Mouse (Mus musculus) ES-Bruce4 (cell line): ENCODE data around the gene Kcng4. TPM values are rescaled to one million over a fixed set of nuclear protein-coding genes. Genes with fewer than 3 reads are reported as not detected.

Source experiments
- H3K27ac ChIP-seq: 2 replicates; pipeline ENCODE4 v1.5.1; 2012; ENCODE audit warnings: low read length, inconsistent platforms; ENCODE audit not compliant: insufficient read depth
- H3K27me3 ChIP-seq: 2 replicates; pipeline ENCODE4 v1.6.1; 2012; ENCODE audit warnings: mild to moderate bottlenecking, low read length, inconsistent platforms; ENCODE audit not compliant: control insufficient read depth, poor library complexity, insufficient read depth, severe bottlenecking
- H3K36me3 ChIP-seq: 2 replicates; pipeline ENCODE4 v1.6.1; 2012; ENCODE audit warnings: inconsistent platforms, mild to moderate bottlenecking, low read length, moderate library complexity; ENCODE audit not compliant: control insufficient read depth, poor library complexity, insufficient read depth, severe bottlenecking
- H3K4me1 ChIP-seq: one replicate; pipeline ENCODE4 v1.8.1; 2011; ENCODE audit warnings: low read length; ENCODE audit not compliant: control insufficient read depth, insufficient read depth
- H3K4me3 ChIP-seq: 2 replicates; pipeline ENCODE4 v1.5.1; 2011; ENCODE audit warnings: low read depth, mild to moderate bottlenecking, low read length
- H3K9ac ChIP-seq: 2 replicates; pipeline ENCODE4 v1.6.1; 2012; ENCODE audit warnings: low read depth, mild to moderate bottlenecking, inconsistent platforms; ENCODE audit not compliant: poor library complexity, severe bottlenecking
- H3K9me3 ChIP-seq: replicated peaks from 2 replicates; pipeline ENCODE4 v1.6.1; 2012; ENCODE audit warnings: mild to moderate bottlenecking, low read length, inconsistent platforms; ENCODE audit not compliant: control insufficient read depth, poor library complexity, insufficient read depth, severe bottlenecking
- CTCF ChIP-seq: IDR thresholded peaks from one replicate; pipeline ENCODE4 v1.8.1; 2011; ENCODE audit warnings: low read depth, low read length
- EP300 ChIP-seq: IDR thresholded peaks from 2 replicates; pipeline ENCODE4 v1.6.1; 2011; ENCODE audit warnings: low read depth, low read length; ENCODE audit not compliant: insufficient read depth
- POLR2A ChIP-seq: IDR thresholded peaks from one replicate; pipeline ENCODE4 v1.8.1; 2011; ENCODE audit warnings: low read length; ENCODE audit not compliant: insufficient read depth
- polyA plus RNA-seq: library from polyadenylated mRNA; stranded (reverse); fragments of >200 nt; gene quantifications from 2 replicates; pipeline ENCODE4 v1.2.4, GENCODE M21; 2011; ENCODE audit warnings: low read depth; ENCODE audit not compliant: missing spikeins, insufficient read depth, insufficient read length

The Kcng4 gene
- polyA plus RNA-seq, 1 experiment, result not detected

GRCm38 (mm10) chr8:119604398-119604803, 31.1 kb downstream of the Kcng4 start:
- H3K9me3 ChIP-seq, result 0 out of 2 replicates have a peak, but pooled peaks cover 7% of the 10 kb centered on the region
- H3K36me3 ChIP-seq, result peaks cover 23% of the 10 kb centered on the region
- no peak overlapping the region for H3K27ac ChIP-seq
- H3K9ac ChIP-seq, result peak overlapping the region; percentile 82
- no peak for TF ChIP-seq CTCF
- TF ChIP-seq EP300, result no peak
- TF ChIP-seq POLR2A, result no peak
- H3K27me3 ChIP-seq, result no peaks in the 10 kb centered on the region
- H3K4me1 ChIP-seq, result no peaks in the 10 kb centered on the region
- peak overlapping the region; percentile 90 for H3K4me3 ChIP-seq

- Histone ChIP-seq H3K9me3 (0 out of 2 replicates have a peak, but pooled peaks cover 1% of the 10 kb centered on the region), H3K9ac (peak overlapping the region; percentile 82), H3K4me1 (no peaks in the 10 kb centered on the region), H3K36me3 (peaks cover 28% of the 10 kb centered on the region), H3K27ac (no peak overlapping the region), H3K27me3 (no peaks in the 10 kb centered on the region), H3K4me3 (no peak overlapping the region; the same call in 1 of the 2 replicates)
- TF ChIP-seq POLR2A (no peak), EP300 (no peak), CTCF (no peak)
Measured at GRCm38 (mm10) chr8:119603771-119604170, 31.7 kb downstream of the Kcng4 start.

- no peak overlapping the region for H3K27ac ChIP-seq
- H3K4me1 ChIP-seq, result peaks cover 4% of the 10 kb centered on the region
- peaks cover 11% of the 10 kb centered on the region for H3K9me3 ChIP-seq
- no peaks in the 10 kb centered on the region for H3K36me3 ChIP-seq
- H3K27me3 ChIP-seq, result no peaks in the 10 kb centered on the region
- H3K9ac ChIP-seq, result no peak overlapping the region
- TF ChIP-seq POLR2A (no peak), EP300 (no peak), CTCF (no peak)
- H3K4me3 ChIP-seq, result no peak overlapping the region
Measured at GRCm38 (mm10) chr8:119591456-119591855, 44.0 kb downstream of the Kcng4 start.

- TF ChIP-seq CTCF (no peak), EP300 (no peak), POLR2A (no peak)
- H3K27ac ChIP-seq, result no peak overlapping the region
Measured at GRCm38 (mm10) chr8:119590348-119590747, 45.1 kb downstream of the Kcng4 start.

GRCm38 (mm10) chr8:119588844-119589243, 46.6 kb downstream of the Kcng4 start:
- Histone ChIP-seq H3K9ac (no peak overlapping the region), H3K27ac (no peak overlapping the region), H3K4me1 (peaks cover 4% of the 10 kb centered on the region), H3K4me3 (no peak overlapping the region), H3K9me3 (peaks cover 12% of the 10 kb centered on the region), H3K27me3 (no peaks in the 10 kb centered on the region), H3K36me3 (no peaks in the 10 kb centered on the region)
- TF ChIP-seq POLR2A, result no peak
- TF ChIP-seq EP300, result 0 out of 2 replicates have a peak, but pooled peaks have one; percentile 21

More at GRCm38 (mm10) chr8:119590348-119590747, 45.1 kb downstream of the Kcng4 start:
- Histone ChIP-seq H3K4me1 (peaks cover 4% of the 10 kb centered on the region), H3K36me3 (no peaks in the 10 kb centered on the region), H3K27me3 (no peaks in the 10 kb centered on the region), H3K4me3 (no peak overlapping the region), H3K9ac (no peak overlapping the region), H3K9me3 (peaks cover 12% of the 10 kb centered on the region)

GRCm38 (mm10) chr8:119588321-119588720, 47.2 kb downstream of the Kcng4 start:
- no peak overlapping the region for H3K9ac ChIP-seq
- H3K27ac ChIP-seq, result no peak overlapping the region
- no peak overlapping the region for H3K4me3 ChIP-seq
- peaks cover 12% of the 10 kb centered on the region for H3K9me3 ChIP-seq
- peaks cover 4% of the 10 kb centered on the region for H3K4me1 ChIP-seq
- H3K27me3 ChIP-seq, result no peaks in the 10 kb centered on the region
- TF ChIP-seq POLR2A (no peak), EP300 (no peak), CTCF (no peak)
- H3K36me3 ChIP-seq, result no peaks in the 10 kb centered on the region

- H3K36me3 ChIP-seq, result no peaks in the 10 kb centered on the region
- H3K27ac ChIP-seq, result no peak overlapping the region
- peak overlapping the region; percentile 51 for H3K9ac ChIP-seq
- TF ChIP-seq EP300 (0 out of 2 replicates have a peak, but pooled peaks have one; percentile 5), CTCF (no peak)
- no peaks in the 10 kb centered on the region for H3K27me3 ChIP-seq
- H3K4me1 ChIP-seq, result peaks cover 4% of the 10 kb centered on the region
- H3K9me3 ChIP-seq, result peaks cover 12% of the 10 kb centered on the region
- H3K4me3 ChIP-seq, result peak overlapping the region; percentile 11
Measured at GRCm38 (mm10) chr8:119585901-119586300, 49.6 kb downstream of the Kcng4 start.
